Mouse (Mus musculus) kidney, embryonic 14.5 days (tissue): Measurements from ENCODE around the gene E130116L18Rik. TPM values are rescaled to one million over a fixed set of nuclear protein-coding genes. Genes with fewer than 3 reads are reported as not detected.
"Not testable (repeated sequence)": the region's sequence is repeated elsewhere in the genome, so short reads cannot be mapped to it uniquely, and the experiment has no call there.

ENCODE experiments used
- ATAC-seq: fragments of 200-750 bp; cut with Nextera tagmentation; 2 replicates; pipeline ENCODE4 v1.8.0; 2017; ENCODE audit warnings: moderate number of reproducible peaks, mild to moderate bottlenecking, moderate TSS enrichment, moderate library complexity; ENCODE audit not compliant: low FRiP score, low TSS enrichment
- H3K27ac ChIP-seq: fragments of 300-500 bp; sonication (generic); 2 replicates; pipeline ENCODE4 v1.5.1; 2014; ENCODE audit warnings: low read depth, mild to moderate bottlenecking, low read length, moderate library complexity, mixed read lengths
- H3K27me3 ChIP-seq: fragments of 300-500 bp; sonication (generic); 2 replicates; pipeline ENCODE4 v1.6.1; 2014; ENCODE audit warnings: mild to moderate bottlenecking, low read length; ENCODE audit not compliant: control insufficient read depth, insufficient read depth
- H3K36me3 ChIP-seq: fragments of 300-500 bp; sonication (generic); 2 replicates; pipeline ENCODE4 v1.6.1; 2014; ENCODE audit warnings: low read length, mixed read lengths; ENCODE audit not compliant: control insufficient read depth, insufficient read depth
- H3K4me1 ChIP-seq: fragments of 300-500 bp; sonication (generic); 2 replicates; pipeline ENCODE4 v1.6.1; 2014; ENCODE audit warnings: low read length, mixed read lengths; ENCODE audit not compliant: control insufficient read depth, insufficient read depth
- H3K4me2 ChIP-seq: fragments of 300-500 bp; sonication (generic); replicated peaks from 2 replicates; pipeline ENCODE4 v1.6.1; 2014; ENCODE audit warnings: low read depth, mild to moderate bottlenecking, low read length
- H3K4me3 ChIP-seq: fragments of 300-500 bp; sonication (generic); 2 replicates; pipeline ENCODE4 v1.5.1; 2014; ENCODE audit warnings: mild to moderate bottlenecking, low read length
- H3K9ac ChIP-seq: fragments of 300-500 bp; sonication (generic); 2 replicates; pipeline ENCODE4 v1.6.1; 2014; ENCODE audit warnings: low read depth, mild to moderate bottlenecking, low read length, moderate library complexity
- H3K9me3 ChIP-seq: fragments of 300-500 bp; sonication (generic); 2 replicates; pipeline ENCODE4 v1.6.1; 2016; ENCODE audit warnings: low read length; ENCODE audit not compliant: control insufficient read depth
- WGBS: fragments of 180-500 bp; shearing (Covaris S2); extraction: QIAGEN DNeasy Blood & Tissue Kit; methylation state at CpG from one replicate; pipeline ENCODE4 v1.1.7; 2014; 5-methylcytosine and 5-hydroxymethylcytosine counted together
- polyA plus RNA-seq: library from polyadenylated mRNA; unstranded; fragments of >200 nt; fragmentation: Nextera tagmentation; extraction: Ambion mirVana; gene quantifications from 2 replicates; pipeline ENCODE4 v1.2.1, GENCODE M21; 2014

Gene E130116L18Rik
- polyA plus RNA-seq, 1 experiment from 2014 or later: not detected

GRCm38 (mm10) chr5:25247036-25247435 is 24.1 kb upstream of the E130116L18Rik start:
- Histone ChIP-seq H3K4me3 (no peak overlapping the region), H3K9me3 (no peaks in the 10 kb centered on the region), H3K4me1 (no peaks in the 10 kb centered on the region), H3K9ac (no peak overlapping the region), H3K4me2 (no peak overlapping the region), H3K27ac (peak overlapping the region; percentile 30; the same call in 1 of the 2 replicates), H3K27me3 (no peaks in the 10 kb centered on the region), H3K36me3 (peaks cover 6% of the 10 kb centered on the region; the same call in 1 of the 2 replicates)
- no peak for ATAC-seq
- WGBS: 79% methylated on average over 3 of the region's 3 CpGs

GRCm38 (mm10) chr5:25246473-25246865 is 23.5 kb upstream of the E130116L18Rik start:
- ATAC-seq: no peak
- Histone ChIP-seq H3K4me1 (no peaks in the 10 kb centered on the region), H3K9ac (no peak overlapping the region), H3K27ac (peak overlapping the region; percentile 47), H3K36me3 (peaks cover 5% of the 10 kb centered on the region; the same call in 1 of the 2 replicates), H3K27me3 (no peaks in the 10 kb centered on the region), H3K9me3 (no peaks in the 10 kb centered on the region), H3K4me3 (no peak overlapping the region), H3K4me2 (no peak overlapping the region)
- WGBS: 68% methylated on average over 1 of the region's 1 CpGs

- 81% methylated on average over 10 of the region's 10 CpGs for WGBS
These were observed 23.0 kb upstream of the E130116L18Rik start for GRCm38 (mm10) chr5:25245806-25246472.

GRCm38 (mm10) chr5:25243101-25243500 is 20.1 kb upstream of the E130116L18Rik start:
- Histone ChIP-seq H3K9ac (no peak overlapping the region), H3K36me3 (0 out of 2 replicates have a peak, but pooled peaks cover 3% of the 10 kb centered on the region), H3K4me3 (no peak overlapping the region), H3K4me2 (no peak overlapping the region), H3K27ac (no peak overlapping the region), H3K9me3 (no peaks in the 10 kb centered on the region), H3K27me3 (no peaks in the 10 kb centered on the region), H3K4me1 (no peaks in the 10 kb centered on the region)
- 86% methylated on average over 6 of the region's 6 CpGs for WGBS
- ATAC-seq: no peak

More at GRCm38 (mm10) chr5:25245806-25246472, 23.0 kb upstream of the E130116L18Rik start:
- no peaks in the 10 kb centered on the region for H3K4me1 ChIP-seq
- no peak for ATAC-seq
- peak overlapping the region; percentile 47 for H3K27ac ChIP-seq
- H3K9me3 ChIP-seq: no peaks in the 10 kb centered on the region
- no peaks in the 10 kb centered on the region for H3K27me3 ChIP-seq
- peaks cover 5% of the 10 kb centered on the region; the same call in 1 of the 2 replicates for H3K36me3 ChIP-seq
- no peak overlapping the region for H3K4me3 ChIP-seq
- no peak overlapping the region for H3K4me2 ChIP-seq
- no peak overlapping the region for H3K9ac ChIP-seq

GRCm38 (mm10) chr5:25224377-25224776 is 1.4 kb upstream of the E130116L18Rik start:
- H3K4me1 ChIP-seq, H3K4me3 ChIP-seq, H3K27me3 ChIP-seq, ATAC-seq, H3K4me2 ChIP-seq, H3K36me3 ChIP-seq, H3K9me3 ChIP-seq, H3K27ac ChIP-seq, H3K9ac ChIP-seq: not testable (repeated sequence)
- 96% methylated on average over 1 of the region's 1 CpGs for whole genome bisulfite sequencing

GRCm38 (mm10) chr5:25221604-25222003 is 1.3 kb downstream of the E130116L18Rik start, which contains the start of gene Galnt11:
TSS of gene Galnt11 (plus strand) at chr5:25221904.
- H3K4me2 ChIP-seq: peak within 1 kb of the TSS; percentile 45
- peak within 1 kb of the TSS; percentile 84 for H3K9ac ChIP-seq
- ATAC-seq: no peak
- H3K4me3 ChIP-seq: peak within 1 kb of the TSS; percentile 63
- peaks cover 5% of the 10 kb centered on the region for H3K4me1 ChIP-seq
- no peaks in the 10 kb centered on the region for H3K9me3 ChIP-seq
- no peaks in the 10 kb centered on the region for H3K27me3 ChIP-seq
- WGBS: 86% methylated on average over 3 of the region's 3 CpGs
- H3K36me3 ChIP-seq: no peaks in the 10 kb centered on the region
- H3K27ac ChIP-seq: peak within 1 kb of the TSS; percentile 87

- Histone ChIP-seq H3K27me3 (no peaks in the 10 kb centered on the region), H3K4me3 (no peak overlapping the region), H3K36me3 (no peaks in the 10 kb centered on the region), H3K27ac (no peak overlapping the region), H3K4me1 (no peaks in the 10 kb centered on the region), H3K9ac (no peak overlapping the region), H3K4me2 (no peak overlapping the region), H3K9me3 (no peaks in the 10 kb centered on the region)
- WGBS: 86% methylated on average over 6 of the region's 6 CpGs
- no peak for ATAC-seq
These were observed 7.9 kb downstream of the E130116L18Rik start for GRCm38 (mm10) chr5:25215006-25215405.

- not testable (repeated sequence) for H3K9me3 ChIP-seq, H3K4me3 ChIP-seq, H3K27ac ChIP-seq, H3K36me3 ChIP-seq, ATAC-seq, H3K4me2 ChIP-seq, H3K4me1 ChIP-seq, H3K9ac ChIP-seq, H3K27me3 ChIP-seq
These were observed 9.7 kb downstream of the E130116L18Rik start for GRCm38 (mm10) chr5:25213216-25213615.

- H3K27me3 ChIP-seq: no peaks in the 10 kb centered on the region
- H3K4me3 ChIP-seq: no peak overlapping the region
- ATAC-seq: no peak
- 77% methylated on average over 1 of the region's 1 CpGs for WGBS
- no peaks in the 10 kb centered on the region for H3K9me3 ChIP-seq
- H3K4me2 ChIP-seq: no peak overlapping the region
- no peak overlapping the region for H3K9ac ChIP-seq
- H3K36me3 ChIP-seq: no peaks in the 10 kb centered on the region
- no peak overlapping the region for H3K27ac ChIP-seq
- H3K4me1 ChIP-seq: no peaks in the 10 kb centered on the region
These were observed 11.1 kb downstream of the E130116L18Rik start for GRCm38 (mm10) chr5:25211872-25212271.
